Mouse (Mus musculus) megakaryocyte, embryonic 14.5 days (primary cell): ENCODE measurements around the gene Pard6b.

Experiments
- FLI1 ChIP-seq: IDR thresholded peaks from 2 replicates; pipeline ENCODE4 v1.6.1; 2012; ENCODE audit warnings: low read length, inconsistent platforms, mixed read lengths
- GATA1 ChIP-seq: IDR thresholded peaks from 3 replicates; pipeline ENCODE4 v1.6.1; 2012; ENCODE audit warnings: mixed read lengths, low read length, inconsistent platforms, borderline replicate concordance

DNA sequence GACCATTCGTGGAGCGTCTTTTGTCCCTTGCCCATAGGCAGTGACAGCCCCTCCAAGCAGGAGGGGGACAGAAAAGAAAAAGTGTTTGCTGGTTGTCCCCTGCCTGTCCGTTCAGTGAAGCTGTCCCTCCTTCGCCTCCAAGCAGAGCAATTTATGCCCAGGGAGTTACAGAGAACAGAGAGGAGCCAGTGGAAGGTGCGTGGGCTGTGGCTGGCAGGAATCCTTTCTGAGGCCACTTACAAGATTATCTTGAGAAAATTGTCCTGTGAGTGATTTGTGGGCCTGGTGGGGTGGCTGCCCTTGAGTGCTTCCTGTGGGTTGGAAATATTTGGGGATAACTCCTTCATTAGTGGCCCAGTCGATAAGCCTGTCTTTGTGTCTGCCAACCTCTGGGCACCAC, 42.8 kb downstream of the Pard6b start:
- TF ChIP-seq GATA1 = no peak
- no peak for TF ChIP-seq FLI1
